Mouse (Mus musculus) left cerebral cortex, adult 11 months (tissue): ENCODE results near the gene Fcrl1.

Experiments used
- DNase-seq: peaks from one replicate; pipeline ENCODE4 v3.0.0; 2022; ENCODE audit warnings: low spot score

Gene Fcrl1

GRCm38 (mm10) chr3:87410605-87411004, 34.4 kb downstream of the Fcrl1 start:
- DNase-seq = no peak

GRCm38 (mm10) chr3:87411150-87411549, 35.0 kb downstream of the Fcrl1 start:
- DNase-seq = peak; percentile 4

GRCm38 (mm10) chr3:87420645-87421044, 44.5 kb downstream of the Fcrl1 start:
- DNase-seq = no peak

- no peak for DNase-seq
Observed at GRCm38 (mm10) chr3:87422386-87422910, 46.3 kb downstream of the Fcrl1 start.

GRCm38 (mm10) chr3:87435479-87435878, 59.3 kb downstream of the Fcrl1 start, which contains the start of gene Fcrl5:
Fcrl5 (plus strand) TSS chr3:87435773.
- no peak for DNase-seq

GRCm38 (mm10) chr3:87440586-87440985, 64.4 kb downstream of the Fcrl1 start:
- no peak for DNase-seq

- DNase-seq = no peak
Observed at GRCm38 (mm10) chr3:87443968-87444367, 67.8 kb downstream of the Fcrl1 start.
